Mouse (Mus musculus) stomach, embryonic 16.5 days (tissue): ENCODE measurements around the gene Metap1. TPM values are rescaled to one million over a fixed set of nuclear protein-coding genes. Genes with fewer than 3 reads are reported as not detected.
"Not testable (repeated sequence)": the region's sequence is repeated elsewhere in the genome, so short reads cannot be mapped to it uniquely, and the experiment has no call there.

Experiments used
- ATAC-seq: fragments of 200-750 bp; cut with Nextera tagmentation; 2 replicates; pipeline ENCODE4 v1.8.0; 2017; ENCODE audit warnings: moderate number of reproducible peaks, moderate TSS enrichment; ENCODE audit not compliant: insufficient read depth, low FRiP score
- H3K27ac ChIP-seq: fragments of 300-500 bp; sonication (generic); 2 replicates; pipeline ENCODE4 v1.5.1; 2014; ENCODE audit warnings: low read length
- H3K27me3 ChIP-seq: fragments of 300-500 bp; sonication (generic); 2 replicates; pipeline ENCODE4 v1.6.1; 2014; ENCODE audit warnings: low read length, control low read depth, mixed read lengths; ENCODE audit not compliant: control insufficient read depth, insufficient read depth
- H3K36me3 ChIP-seq: fragments of 300-500 bp; sonication (generic); 2 replicates; pipeline ENCODE4 v1.6.1; 2014; ENCODE audit warnings: low read length; ENCODE audit not compliant: control insufficient read depth, insufficient read depth
- H3K4me1 ChIP-seq: fragments of 300-500 bp; sonication (generic); 2 replicates; pipeline ENCODE4 v1.6.1; 2014; ENCODE audit warnings: low read length, control low read depth, mixed read lengths; ENCODE audit not compliant: control insufficient read depth, insufficient read depth
- H3K4me2 ChIP-seq: fragments of 300-500 bp; sonication (generic); 2 replicates; pipeline ENCODE4 v1.6.1; 2014; ENCODE audit warnings: low read depth, low read length, mixed read lengths
- H3K4me3 ChIP-seq: fragments of 300-500 bp; sonication (generic); replicated peaks from 2 replicates; pipeline ENCODE4 v1.5.1; 2014; ENCODE audit warnings: mild to moderate bottlenecking, low read length
- H3K9ac ChIP-seq: fragments of 300-500 bp; sonication (generic); 2 replicates; pipeline ENCODE4 v1.6.1; 2014; ENCODE audit warnings: low read length
- H3K9me3 ChIP-seq: fragments of 300-500 bp; sonication (generic); replicated peaks from 2 replicates; pipeline ENCODE4 v1.6.1; 2016; ENCODE audit warnings: low read length, control low read depth; ENCODE audit not compliant: control insufficient read depth
- WGBS: fragments of 180-500 bp; shearing (Covaris S2); extraction: QIAGEN DNeasy Blood & Tissue Kit; methylation state at CpG from one replicate; pipeline ENCODE4 v1.1.7; 2014; 5-methylcytosine and 5-hydroxymethylcytosine counted together
- polyA plus RNA-seq: library from polyadenylated mRNA; unstranded; fragments of >200 nt; fragmentation: Nextera tagmentation; extraction: Ambion mirVana; gene quantifications from 2 replicates; pipeline ENCODE4 v1.2.1, GENCODE M21; 2015

Metap1 gene
- polyA plus RNA-seq, 1 experiment from 2014 or later: 50.0 TPM

DNA sequence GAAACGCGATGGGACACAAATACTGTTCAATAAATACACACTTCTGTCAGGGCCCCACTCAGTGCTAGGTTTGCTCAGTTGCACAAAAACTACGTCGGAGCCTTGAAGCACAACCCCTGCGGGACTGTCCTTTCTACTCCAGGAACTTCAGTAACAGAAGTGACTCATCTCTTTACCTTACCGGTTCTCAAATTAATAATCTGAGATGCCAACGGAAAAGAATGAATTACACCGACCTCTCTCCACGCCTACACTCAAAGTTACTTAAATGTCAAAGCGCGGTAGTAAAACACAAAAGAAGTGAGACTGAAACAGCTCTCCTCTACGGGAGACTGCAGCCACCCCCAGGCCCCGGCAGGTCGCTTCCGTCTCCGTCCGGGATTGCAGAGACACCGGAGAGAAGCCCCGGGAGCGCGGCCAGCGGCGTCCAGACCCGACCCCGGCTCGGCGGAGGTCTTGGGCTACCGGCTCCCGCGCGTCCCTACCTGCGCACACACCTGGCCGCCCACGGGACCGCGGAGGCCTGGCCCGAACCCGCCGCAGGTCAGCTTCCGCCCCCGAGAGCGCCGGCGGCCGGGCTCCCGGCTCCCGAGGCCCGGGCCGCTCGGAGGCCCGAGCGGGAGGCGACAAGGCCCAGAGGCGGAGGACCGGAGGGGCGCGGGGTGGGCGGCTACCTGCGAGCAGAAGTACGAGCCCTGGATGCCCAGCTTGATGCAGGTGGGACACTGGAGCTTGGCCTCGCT lies 560 bp downstream of the Metap1 start:
- Histone ChIP-seq H3K36me3 (peaks cover 6% of the 10 kb centered on the region; the same call in 1 of the 2 replicates), H3K9me3 (no peaks in the 10 kb centered on the region), H3K4me3 (peak overlapping the region; percentile 71), H3K9ac (peak overlapping the region; percentile 88), H3K27me3 (no peaks in the 10 kb centered on the region), H3K4me2 (peak overlapping the region; percentile 81), H3K4me1 (peaks cover 10% of the 10 kb centered on the region; the same call in 1 of the 2 replicates), H3K27ac (peak overlapping the region; percentile 76)
- ATAC-seq: peak; percentile 71
- under 1% methylated on average over 60 of the region's 61 CpGs for WGBS

DNA sequence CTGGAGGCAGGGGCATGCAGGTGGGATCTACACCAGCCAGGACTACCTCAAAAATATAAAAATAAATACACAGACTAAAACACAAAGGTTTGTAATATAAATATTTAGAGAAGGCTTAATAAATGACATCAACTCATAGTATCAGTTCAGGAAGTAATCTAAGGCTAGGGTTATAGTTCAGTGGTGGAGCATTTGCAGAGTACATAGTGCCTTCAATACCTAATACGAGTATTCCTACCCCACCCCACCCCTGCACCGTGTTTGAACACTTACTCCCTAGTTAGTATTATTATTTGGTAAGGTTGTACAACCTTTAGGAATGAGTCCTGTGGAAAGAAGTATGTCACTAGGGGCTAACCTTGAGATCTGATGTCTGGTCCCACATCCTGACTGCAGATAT lies 6.1 kb downstream of the Metap1 start:
- H3K27ac ChIP-seq: peak overlapping the region; percentile 31; the same call in 1 of the 2 replicates
- H3K4me1 ChIP-seq: peaks cover 11% of the 10 kb centered on the region
- WGBS: 46% methylated on average over 2 of the region's 2 CpGs
- no peak overlapping the region for H3K4me2 ChIP-seq
- no peaks in the 10 kb centered on the region for H3K9me3 ChIP-seq
- no peak for ATAC-seq
- H3K27me3 ChIP-seq: no peaks in the 10 kb centered on the region
- no peak overlapping the region for H3K4me3 ChIP-seq
- no peak overlapping the region for H3K9ac ChIP-seq
- peaks cover 8% of the 10 kb centered on the region; the same call in 1 of the 2 replicates for H3K36me3 ChIP-seq

DNA sequence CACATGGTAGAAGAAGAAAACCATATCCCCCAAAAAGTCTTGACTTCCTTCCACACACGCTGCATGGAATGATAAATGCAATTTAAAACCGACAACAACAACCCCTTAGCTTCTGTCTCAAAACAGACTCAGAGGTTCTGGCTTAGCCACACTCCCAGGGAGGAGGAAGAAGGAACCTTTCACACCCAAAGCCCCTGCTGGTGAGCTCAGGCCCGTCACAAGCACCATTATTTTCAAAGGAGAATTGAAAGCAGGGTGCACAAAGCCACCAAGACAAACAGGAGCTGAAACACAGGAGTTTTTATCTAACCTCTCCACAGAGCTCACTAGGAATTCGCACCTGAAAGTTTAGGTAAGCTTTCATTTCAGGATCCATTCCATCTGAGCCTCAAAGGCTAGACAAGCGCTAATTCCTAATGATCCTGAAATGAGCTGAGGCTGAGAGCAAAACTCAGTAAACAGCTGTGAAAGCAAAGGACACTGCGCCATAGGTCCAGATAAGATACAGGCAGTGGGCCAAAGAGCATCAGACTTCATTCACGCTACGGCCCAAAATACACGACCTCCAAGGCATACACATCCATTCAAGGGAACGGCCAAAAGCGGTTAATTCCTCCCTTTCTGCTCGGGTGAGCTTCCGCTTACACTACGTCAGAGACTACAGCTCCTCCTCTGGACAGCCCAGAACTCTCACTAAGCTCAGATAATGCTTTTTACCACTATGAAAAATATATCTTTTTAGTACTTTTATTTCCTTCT lies 7.6 kb downstream of the Metap1 start:
- no peak overlapping the region for H3K9ac ChIP-seq
- peak overlapping the region; percentile 29; the same call in 1 of the 2 replicates for H3K27ac ChIP-seq
- WGBS: 56% methylated on average over 14 of the region's 14 CpGs
- peaks cover 8% of the 10 kb centered on the region; the same call in 1 of the 2 replicates for H3K36me3 ChIP-seq
- H3K4me3 ChIP-seq: no peak overlapping the region
- H3K4me2 ChIP-seq: no peak overlapping the region
- H3K27me3 ChIP-seq: no peaks in the 10 kb centered on the region
- H3K9me3 ChIP-seq: no peaks in the 10 kb centered on the region
- no peak for ATAC-seq
- H3K4me1 ChIP-seq: peaks cover 4% of the 10 kb centered on the region

DNA sequence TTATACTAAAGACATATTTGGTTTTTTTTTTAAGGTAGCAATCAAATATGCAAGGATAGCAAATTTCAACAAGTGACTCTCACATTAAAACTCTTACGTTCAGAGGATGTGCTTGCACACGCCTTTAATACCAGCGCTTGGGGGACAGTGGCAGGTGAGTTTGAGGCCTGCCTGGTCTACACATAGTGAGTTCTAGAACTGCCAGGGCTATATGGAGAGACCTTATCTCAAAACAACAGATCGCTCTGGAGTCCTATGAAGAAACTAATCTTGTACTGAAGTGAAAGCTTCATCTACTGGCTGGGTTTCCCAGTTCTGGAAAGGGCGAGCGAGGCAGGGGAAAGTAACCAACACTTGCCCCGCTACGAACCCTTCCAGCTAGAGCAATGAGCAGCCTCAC lies 9.8 kb downstream of the Metap1 start:
- ATAC-seq: no peak
- H3K27ac ChIP-seq: no peak overlapping the region
- H3K36me3 ChIP-seq: peaks cover 3% of the 10 kb centered on the region; the same call in 1 of the 2 replicates
- no peaks in the 10 kb centered on the region for H3K9me3 ChIP-seq
- H3K27me3 ChIP-seq: no peaks in the 10 kb centered on the region
- no peak overlapping the region for H3K9ac ChIP-seq
- 94% methylated on average over 8 of the region's 8 CpGs for WGBS
- no peak overlapping the region for H3K4me2 ChIP-seq
- H3K4me1 ChIP-seq: peaks cover 4% of the 10 kb centered on the region
- no peak overlapping the region for H3K4me3 ChIP-seq

DNA sequence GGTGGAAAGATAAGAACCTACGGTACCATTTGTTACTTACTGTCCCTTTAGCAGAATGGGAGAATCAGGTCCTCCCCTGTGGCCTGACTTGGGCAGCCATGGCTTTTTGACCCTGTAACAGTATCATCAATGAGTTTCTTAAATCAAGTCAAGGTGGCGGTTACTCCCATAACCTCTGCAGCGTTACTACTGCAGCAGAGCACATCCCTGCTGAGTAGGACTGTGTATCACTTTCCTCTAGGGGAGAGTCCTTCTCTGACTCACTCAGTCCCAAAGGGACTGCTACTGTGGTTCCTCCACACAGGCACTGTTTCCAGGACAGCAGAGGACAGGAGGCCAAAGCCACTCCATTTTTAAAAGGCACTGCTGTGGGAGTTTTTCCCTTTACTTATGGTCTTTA lies 18.2 kb downstream of the Metap1 start:
- Histone ChIP-seq H3K27me3 (no peaks in the 10 kb centered on the region), H3K36me3 (peaks cover 22% of the 10 kb centered on the region), H3K27ac (no peak overlapping the region), H3K9ac (no peak overlapping the region), H3K4me2 (no peak overlapping the region), H3K4me3 (no peak overlapping the region), H3K4me1 (no peaks in the 10 kb centered on the region), H3K9me3 (no peaks in the 10 kb centered on the region)
- 93% methylated on average over 3 of the region's 3 CpGs for WGBS
- no peak for ATAC-seq

DNA sequence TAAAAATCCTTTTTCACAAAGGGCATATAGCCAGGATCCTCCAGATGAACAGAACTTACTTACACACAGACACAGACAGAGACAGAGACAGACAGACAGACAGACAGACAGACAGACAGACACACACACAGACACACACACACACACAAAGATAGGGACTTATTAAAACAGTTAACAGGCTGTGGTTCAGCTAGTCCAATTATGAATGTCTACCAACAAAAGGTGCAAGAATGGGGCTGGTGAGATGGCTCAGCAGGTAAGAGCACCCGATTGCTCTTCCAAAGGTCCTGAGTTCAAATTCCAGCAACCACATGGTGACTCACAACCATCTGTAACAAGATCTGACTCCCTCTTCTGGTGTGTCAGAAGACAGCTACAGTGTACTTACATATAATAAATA lies 22.7 kb downstream of the Metap1 start:
- not testable (repeated sequence) for ATAC-seq, H3K4me1 ChIP-seq, H3K9me3 ChIP-seq, H3K9ac ChIP-seq, H3K4me2 ChIP-seq, H3K27me3 ChIP-seq, H3K27ac ChIP-seq, H3K4me3 ChIP-seq
- 90% methylated on average over 1 of the region's 1 CpGs for WGBS
- H3K36me3 ChIP-seq: peaks cover 34% of the 10 kb centered on the region

DNA sequence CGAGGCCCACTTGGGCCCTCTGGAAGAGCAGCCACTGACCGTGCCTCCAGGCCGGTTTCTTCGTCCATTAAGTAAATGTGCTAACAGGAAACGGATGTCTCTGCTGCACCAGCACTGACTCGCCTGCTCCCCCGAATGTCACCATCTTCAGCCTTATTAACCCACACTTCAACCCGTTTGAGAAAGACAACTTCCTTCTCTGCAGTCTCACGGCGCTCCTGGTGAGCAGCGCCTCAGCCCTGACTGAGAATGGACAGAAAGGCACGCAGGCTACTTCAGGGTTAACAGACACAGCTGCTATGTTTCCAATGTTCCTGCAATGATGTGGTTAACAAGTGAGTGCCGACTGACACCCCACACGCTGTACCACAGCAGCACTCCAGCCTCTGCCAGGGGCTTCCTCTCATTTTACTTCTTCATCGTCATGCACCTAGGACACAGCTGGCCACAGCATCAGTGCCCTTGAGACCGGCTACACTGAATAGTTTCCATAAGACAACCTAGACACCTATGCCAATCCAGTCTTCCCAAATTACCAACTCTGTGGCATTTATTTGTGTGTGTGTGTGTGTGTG lies 24.7 kb downstream of the Metap1 start:
- WGBS: 69% methylated on average over 16 of the region's 16 CpGs
- ATAC-seq: no peak
- no peak overlapping the region for H3K27ac ChIP-seq

DNA sequence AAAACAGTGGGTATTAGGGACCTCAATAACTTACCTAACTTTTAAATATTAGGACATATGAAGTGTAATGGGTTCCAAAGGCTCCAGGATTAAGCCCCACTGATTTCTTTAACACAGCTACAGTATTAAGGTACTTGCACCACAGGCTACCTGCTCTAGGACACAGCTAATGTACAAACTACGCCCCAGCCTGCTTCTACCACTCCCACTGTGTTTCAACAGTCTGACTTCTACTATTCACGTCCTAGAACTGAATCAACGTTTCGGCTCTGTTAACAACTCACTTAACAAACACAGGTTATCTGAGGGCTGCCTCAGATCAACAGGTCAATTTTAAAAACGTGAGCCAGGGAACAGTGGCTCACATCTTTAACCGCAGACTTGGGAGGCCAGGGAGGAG lies 25.5 kb downstream of the Metap1 start:
- H3K27ac ChIP-seq: no peak overlapping the region
- H3K9ac ChIP-seq: no peak overlapping the region
- no peaks in the 10 kb centered on the region for H3K4me1 ChIP-seq
- no peaks in the 10 kb centered on the region for H3K9me3 ChIP-seq
- H3K4me2 ChIP-seq: no peak overlapping the region
- ATAC-seq: no peak
- H3K27me3 ChIP-seq: no peaks in the 10 kb centered on the region
- 64% methylated on average over 6 of the region's 6 CpGs for WGBS
- H3K36me3 ChIP-seq: peaks cover 40% of the 10 kb centered on the region
- no peak overlapping the region for H3K4me3 ChIP-seq

More for the DNA sequence above, 24.7 kb downstream of the Metap1 start:
- Histone ChIP-seq H3K9me3 (no peaks in the 10 kb centered on the region), H3K36me3 (peaks cover 36% of the 10 kb centered on the region), H3K4me1 (no peaks in the 10 kb centered on the region), H3K27me3 (no peaks in the 10 kb centered on the region), H3K4me3 (no peak overlapping the region), H3K4me2 (no peak overlapping the region), H3K9ac (no peak overlapping the region)

DNA sequence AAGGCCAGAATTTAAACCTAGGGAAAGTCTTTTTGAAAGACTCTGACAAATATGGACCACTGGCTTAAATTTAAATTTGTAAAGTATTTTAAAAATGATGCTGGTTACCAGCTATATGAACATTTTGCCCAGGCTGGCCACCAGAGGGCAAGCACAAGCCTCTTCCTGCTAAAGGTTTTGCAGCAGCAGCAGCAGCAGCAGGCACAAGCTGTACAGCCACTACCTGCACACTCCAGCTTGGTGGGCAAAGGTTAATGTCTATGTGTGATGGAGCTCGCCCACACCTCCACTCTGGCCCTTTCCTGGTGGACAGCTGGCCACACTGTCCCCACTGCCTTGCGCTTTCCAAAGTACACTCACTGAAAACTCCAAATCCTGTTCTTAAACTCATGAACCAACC lies 26.2 kb downstream of the Metap1 start:
- Histone ChIP-seq H3K27ac (no peak overlapping the region), H3K36me3 (peaks cover 43% of the 10 kb centered on the region), H3K4me1 (no peaks in the 10 kb centered on the region), H3K4me2 (no peak overlapping the region), H3K9ac (no peak overlapping the region), H3K4me3 (no peak overlapping the region), H3K9me3 (no peaks in the 10 kb centered on the region), H3K27me3 (no peaks in the 10 kb centered on the region)
- WGBS: 63% methylated on average over 2 of the region's 2 CpGs
- no peak for ATAC-seq
